Mouse (Mus musculus) lung, postnatal 14 days (tissue): Measurements from ENCODE around the gene Pcbd2.
A peak's percentile ranks its signal among the peaks of the same experiment; 100 is the strongest.

ENCODE experiments used
- DNase-seq: peaks from one replicate; pipeline ENCODE4 v3.0.0; 2021

Pcbd2 gene

DNA sequence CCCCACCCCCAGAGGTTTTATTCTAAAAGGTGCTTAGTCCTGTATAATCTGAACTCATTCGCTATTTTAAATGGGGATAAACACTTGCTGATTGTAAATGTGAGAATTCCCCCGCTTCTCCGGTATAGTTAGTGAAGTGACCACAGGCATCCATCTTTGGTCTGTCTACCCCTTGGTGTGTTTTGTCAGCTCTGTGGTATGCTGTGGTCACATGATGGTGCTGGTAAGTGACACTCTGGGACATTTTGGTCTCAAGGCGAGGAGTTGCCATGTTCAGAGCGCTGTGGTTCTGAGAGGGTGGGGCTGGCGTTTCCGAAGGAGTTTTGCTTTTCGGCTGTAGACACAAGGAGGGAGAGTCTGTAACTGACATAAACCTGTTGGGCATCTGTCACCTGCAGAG is 10.7 kb downstream of the Pcbd2 start:
- DNase-seq = no peak

DNA sequence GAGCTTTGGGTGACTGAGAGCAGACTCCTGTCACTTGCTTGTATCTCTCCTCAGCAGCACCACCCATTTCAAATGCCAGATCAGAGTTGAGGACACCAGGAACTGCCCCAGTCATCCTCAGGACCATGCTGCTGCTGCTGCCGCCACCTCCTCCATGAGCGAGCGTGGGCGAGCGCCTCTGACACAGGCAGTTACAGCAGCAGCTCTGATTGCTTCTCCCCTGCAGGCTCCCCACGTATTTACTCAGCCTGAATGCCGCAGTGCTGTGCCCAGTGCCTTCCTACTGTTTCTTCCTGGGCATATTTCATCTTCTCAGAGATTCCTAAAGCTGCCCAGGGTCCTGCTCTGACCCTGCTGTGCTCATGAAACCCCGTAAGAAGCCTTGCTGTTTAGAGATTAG is 15.1 kb downstream of the Pcbd2 start:
- no peak for DNase-seq

DNA sequence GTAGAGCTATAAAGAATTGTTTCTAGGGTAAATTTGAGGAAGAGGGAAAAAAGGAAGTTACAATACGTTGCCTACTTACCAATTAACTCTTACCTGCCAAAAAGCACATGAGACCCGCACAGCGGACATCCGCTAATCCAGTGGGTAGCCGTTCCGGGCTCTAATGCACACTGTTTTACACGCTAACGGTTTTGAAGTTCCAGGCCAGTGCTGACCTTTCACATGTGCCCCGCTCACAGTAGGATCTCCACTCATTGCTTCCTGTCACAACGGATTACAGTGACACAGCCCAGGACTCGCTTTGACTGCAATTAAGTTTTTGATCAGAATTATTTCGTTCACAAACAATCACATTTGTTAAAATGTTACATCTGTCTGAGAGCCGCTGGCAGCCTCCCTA is 27.2 kb downstream of the Pcbd2 start:
- no peak for DNase-seq

DNA sequence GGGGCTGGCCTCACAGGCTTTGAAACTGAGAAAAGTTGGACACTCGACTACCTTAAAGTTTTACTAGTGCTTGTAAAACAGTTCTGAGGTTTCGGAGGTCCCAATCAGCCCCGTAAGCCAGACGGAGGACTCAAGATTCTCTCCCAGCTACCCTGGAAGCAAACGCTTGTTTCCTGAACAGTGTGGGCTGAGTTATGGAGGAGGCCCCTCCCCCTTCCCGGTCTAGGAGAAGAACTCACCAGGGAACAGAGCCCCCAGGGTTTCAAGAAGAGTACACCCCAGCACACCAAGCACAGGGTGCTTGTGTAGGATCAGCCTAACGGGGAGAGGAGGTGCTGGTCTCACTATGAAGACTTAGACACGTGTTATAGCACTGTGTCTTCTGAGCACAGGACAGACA is 29.6 kb downstream of the Pcbd2 start:
- no peak for DNase-seq

DNA sequence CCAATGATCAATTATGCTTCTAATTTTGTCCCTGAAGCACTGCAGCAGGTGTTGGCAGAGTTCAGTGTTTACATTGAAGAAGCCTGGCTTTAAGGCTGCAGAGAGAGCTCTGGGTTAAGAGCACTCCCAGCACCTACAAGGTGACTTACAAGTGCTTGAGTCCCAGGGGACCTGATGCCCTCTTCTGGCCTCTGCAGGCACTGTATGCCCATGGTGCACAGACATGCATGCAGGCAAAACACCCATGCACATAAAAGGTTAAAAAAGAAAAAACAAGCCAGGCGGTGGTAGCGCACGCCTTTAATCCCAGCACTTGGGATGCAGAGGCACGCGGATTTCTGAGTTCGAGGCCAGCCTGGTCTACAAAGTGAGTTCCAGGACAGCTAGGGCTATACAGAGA is 30.5 kb downstream of the Pcbd2 start:
- DNase-seq = no peak

DNA sequence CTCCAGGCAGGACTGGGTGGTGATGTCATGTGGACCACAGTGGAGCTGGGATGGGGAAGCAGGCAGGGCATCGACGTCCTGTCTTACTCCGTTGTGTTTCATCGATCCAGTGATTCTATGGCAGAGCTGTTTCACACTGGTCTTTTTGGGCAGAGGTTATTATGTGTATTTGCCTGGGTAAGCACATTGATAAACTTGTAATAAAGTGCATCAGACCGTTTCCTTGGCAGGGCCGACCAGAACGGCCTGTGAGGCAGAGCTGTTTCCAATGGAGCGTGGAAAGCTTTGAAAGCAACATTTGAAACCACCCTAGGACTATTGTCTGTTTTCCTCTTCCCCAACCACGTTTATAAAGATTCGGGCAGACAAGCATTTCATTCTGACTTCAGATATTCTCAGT is 33.4 kb downstream of the Pcbd2 start:
- no peak for DNase-seq

DNA sequence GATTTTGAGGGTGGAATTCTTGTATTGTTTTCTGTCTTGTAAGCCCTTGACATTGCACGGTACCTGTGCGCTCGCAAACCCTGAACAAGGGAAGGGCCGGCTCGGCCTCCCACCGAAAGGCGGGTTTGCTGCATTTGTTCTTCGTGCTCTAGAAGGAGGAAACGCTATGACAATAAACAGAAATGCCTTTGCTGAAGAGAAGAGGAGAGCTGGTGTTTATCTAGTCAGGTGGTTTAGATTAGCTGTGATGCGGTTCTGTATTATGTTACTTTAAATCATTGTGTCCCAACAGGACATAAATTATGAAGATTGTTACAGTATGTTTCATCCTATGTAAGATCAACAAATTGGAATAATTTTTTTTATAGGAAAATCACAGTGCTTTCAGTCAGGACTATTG is 34.3 kb downstream of the Pcbd2 start:
- no peak for DNase-seq

DNA sequence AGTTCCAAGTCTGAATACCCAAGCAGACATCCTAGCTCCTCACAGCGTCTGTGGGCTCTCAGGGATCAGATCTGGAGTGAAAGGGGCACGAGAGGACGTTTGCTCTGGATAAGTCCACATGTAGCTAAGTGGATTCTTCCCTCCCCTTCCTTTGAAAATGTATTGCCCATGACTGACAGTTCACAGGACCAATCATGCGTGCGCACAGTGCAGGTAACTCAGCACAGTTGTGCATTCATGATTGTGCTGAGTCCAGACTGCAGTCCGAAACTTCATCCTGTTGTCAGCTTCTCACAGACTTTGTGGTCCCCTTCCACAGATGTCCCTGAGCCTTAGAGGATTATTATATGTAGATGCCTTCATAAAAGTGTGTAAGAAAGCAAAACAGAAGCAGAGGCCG is 47.2 kb downstream of the Pcbd2 start:
- no peak for DNase-seq

DNA sequence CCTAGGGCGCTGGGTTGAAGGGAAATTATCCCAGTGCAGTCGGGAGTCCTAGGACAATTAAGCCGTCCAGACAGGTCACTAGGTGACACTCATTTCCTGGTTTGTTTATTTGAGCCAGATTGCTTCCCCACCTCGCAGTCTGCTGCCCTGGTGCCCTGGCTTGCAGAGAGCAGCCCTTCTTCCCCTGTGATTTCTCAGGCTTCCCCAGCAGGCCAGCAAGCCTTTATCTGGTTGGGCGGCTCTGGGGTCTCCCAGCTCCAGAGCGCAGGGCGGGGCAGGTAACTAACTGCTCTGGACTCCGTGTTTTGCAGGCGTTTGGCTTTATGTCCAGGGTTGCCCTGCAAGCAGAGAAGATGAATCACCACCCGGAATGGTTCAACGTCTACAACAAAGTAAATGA is 47.9 kb downstream of the Pcbd2 start:
- DNase-seq = no peak

DNA sequence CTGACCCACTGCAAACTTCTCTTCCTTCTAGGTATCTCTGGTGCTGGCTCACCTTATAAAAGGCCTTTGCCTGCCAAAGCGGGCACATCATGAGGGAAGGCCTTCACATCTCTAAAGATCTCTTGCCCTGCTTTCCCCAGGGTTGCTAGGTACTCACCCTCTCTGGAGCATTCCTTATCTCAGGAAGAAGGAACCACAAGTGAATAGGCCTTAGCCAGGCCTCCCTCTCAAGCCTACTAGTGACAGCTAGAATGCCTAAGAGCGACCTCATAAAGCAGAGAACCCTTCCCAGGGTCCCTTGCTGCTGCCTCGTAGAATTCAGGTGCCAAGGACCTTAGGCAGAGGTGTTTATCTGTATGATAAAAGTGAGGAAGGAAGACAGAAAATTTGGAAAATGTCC is 57.1 kb downstream of the Pcbd2 start, which contains the start of gene Catsper3:
Gene Catsper3 (plus strand): TSS at position 301 of the 400 bp plus-strand sequence.
- no peak for DNase-seq

DNA sequence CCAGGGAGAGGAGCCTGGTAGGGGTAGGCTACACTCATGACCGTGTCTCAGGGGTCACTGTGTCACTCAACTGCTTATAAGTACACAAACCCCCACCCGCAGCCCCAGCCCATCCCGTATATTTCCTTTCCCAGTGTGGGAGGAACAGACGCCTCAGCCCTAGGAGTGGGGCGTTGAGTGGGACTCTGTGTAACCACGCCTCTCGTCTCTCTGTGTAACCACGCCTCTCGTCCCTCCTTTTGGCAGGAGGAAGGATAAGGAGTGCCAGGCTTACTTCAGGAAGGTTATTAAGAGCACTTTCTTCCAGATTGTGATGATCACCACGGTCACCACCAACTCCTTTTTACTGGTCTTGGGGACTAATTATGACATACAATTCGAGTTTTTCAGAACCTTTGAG is 59.0 kb downstream of the Pcbd2 start:
- peak; percentile 39 for DNase-seq

DNA sequence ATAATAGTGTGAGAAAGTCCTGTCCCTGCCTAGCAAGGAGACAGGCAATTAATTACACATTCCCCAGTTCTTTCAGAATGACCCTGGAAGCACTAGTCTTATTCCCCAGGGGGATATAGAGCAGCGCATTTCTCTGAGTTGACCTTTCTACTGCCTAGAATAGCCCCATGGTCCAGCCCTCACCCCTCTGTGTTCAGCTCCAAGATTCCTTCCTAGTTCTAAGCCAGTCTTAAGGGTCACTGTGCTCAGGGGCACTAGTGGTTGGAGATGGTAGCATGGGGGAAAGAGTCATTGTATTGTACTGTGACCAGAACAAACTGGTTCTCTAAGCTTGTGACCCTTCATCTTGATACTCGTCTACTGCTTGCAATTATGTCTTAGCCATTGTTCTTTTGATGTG is 74.1 kb downstream of the Pcbd2 start:
- DNase-seq = no peak

DNA sequence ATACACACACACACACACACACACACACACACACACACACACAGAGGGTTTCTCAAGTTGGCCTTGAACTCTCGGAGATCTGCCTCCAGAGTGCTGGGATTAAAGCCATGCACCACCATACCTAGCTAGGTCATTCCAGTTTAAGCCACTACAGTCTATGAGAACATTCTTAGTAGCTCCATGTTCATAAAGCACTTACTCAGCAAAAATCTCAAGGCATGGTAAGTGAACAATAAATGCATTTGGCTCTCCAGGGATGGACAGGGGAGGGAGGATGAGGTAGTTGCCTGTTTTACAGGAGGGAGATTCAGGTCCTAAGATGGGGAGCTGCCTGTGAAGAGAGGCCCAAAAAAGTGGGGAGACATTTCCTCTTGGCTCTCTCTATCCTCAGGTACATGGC is 76.8 kb downstream of the Pcbd2 start:
- no peak for DNase-seq

DNA sequence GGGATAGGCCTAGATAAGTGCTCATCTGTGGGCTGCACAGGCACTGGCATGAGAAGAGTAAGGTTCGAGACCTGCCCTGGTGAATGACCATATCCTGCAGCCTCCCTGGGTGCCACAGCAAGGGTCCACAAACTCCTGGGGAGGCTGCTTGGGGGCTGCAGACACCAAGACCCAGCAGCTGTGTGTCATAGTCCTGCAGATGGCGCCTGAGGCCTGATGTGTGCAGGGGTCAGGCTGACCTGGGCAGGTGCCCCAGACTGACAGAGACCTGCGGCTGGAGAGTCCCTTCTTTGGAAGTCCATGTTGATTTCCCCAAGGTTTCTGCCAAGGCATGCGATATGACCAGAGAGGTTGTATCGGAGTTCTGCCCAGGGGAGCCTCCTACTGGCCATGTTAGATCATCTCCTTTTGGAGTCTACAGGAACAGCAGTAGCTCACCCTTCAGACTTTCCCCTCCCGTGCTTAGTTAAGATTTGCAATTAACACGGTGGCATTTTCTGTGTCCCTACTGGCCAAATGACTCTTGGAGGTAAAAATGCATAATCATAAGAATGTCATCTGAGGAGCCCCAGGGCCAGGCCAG is 82.0 kb downstream of the Pcbd2 start:
- no peak for DNase-seq

DNA sequence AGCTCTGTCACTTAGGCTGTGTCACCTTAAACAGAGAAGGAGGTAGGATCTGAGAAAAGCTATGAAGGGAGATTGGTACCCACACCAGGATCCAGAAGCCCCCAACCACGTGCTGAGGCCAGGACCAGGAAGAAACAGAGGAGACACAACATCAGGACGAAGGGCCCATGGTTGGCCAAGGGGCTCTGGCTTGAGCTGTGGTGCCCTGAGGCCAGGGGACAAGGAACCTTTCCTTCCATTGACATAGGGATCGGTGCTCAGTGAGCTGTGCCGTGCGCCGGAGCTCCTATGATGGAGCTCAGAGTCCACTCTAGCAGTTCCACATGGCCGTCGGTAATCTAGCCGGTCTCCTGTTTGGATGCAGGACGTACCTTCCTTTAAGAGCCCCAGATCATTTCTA is 82.5 kb downstream of the Pcbd2 start:
- DNase-seq = no peak

DNA sequence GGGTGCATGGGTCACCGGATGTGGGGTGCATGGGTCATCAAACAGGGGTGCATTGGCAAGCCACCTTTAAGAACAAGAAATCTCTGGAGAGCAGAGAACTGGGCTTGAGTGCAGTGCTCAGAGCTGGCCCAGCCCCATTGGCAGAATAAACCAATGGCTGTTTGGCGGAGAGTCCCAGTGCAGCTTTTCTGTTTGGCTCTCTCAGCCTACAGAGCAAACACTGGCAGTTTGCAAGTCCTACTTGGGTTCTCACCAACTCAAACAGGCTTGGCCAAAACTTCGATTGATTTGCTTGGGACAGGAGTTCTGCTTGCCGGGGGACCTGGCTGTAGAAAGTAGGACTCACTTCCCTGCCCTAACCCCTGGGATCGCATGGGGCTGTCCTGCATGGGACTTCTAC is 83.8 kb downstream of the Pcbd2 start:
- DNase-seq = no peak

DNA sequence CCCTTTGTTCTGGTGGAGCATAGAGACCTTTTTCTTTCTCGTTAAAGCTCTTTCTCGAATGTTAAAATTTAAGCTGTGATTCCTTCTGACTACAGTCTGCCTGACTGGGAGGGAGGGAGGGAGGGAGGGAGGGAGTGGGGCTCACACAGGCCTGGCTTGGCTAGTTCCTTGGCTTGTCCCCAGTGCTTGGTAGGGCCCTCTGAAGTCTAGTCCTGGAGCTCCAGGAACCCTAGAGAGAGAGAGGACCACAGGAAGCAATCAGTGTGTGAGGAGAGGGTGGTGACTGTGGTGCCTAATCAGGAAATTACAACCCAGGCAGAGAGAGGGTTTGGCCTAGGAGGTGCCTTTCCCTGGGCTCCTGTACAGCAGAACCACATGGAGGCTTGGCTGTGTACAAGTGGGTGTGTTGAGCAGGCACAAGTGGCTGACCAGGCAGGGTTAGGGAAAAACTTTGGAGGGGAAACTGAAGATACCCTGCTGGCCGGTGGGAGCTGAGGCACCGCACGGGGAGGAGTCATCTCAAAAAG is 86.4 kb downstream of the Pcbd2 start:
- no peak for DNase-seq

DNA sequence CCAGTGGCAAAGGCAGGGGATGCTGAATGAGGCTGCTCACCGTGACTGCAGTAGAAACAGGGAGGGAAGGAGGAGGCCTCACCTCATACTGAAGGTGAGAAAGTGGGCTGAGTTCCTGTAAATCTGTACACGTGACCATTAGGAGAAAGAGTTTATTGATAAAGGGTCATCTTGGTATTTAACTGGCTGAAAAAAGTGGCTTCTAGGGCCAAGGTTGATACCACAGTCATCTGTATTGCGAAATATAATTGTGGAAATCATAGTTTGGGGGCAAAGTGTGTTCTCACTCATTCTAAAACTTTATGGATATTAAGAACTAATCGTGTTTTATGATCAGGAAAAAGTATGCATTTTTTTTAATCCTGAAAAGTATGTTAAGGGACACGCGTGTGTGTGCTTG is 87.7 kb downstream of the Pcbd2 start:
- no peak for DNase-seq

DNA sequence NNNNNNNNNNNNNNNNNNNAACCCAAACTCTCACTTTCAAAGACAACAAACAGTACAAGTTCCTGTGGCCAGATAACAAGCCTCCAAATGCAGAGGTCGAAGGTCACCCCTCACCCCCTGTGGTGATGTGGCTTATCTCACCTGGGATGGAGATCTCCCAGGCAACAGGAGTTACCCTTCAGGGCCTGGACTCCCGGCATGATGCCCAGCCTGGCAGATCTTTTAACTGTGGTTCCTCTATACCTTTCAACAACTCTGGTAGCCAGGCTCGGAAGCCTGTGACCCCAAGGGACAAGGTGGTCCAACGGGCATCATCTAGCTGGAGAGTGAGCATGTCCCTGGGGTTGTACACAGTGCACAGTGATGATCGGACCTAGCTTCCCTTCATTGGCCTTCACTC is 95.3 kb downstream of the Pcbd2 start:
- DNase-seq = no peak

DNA sequence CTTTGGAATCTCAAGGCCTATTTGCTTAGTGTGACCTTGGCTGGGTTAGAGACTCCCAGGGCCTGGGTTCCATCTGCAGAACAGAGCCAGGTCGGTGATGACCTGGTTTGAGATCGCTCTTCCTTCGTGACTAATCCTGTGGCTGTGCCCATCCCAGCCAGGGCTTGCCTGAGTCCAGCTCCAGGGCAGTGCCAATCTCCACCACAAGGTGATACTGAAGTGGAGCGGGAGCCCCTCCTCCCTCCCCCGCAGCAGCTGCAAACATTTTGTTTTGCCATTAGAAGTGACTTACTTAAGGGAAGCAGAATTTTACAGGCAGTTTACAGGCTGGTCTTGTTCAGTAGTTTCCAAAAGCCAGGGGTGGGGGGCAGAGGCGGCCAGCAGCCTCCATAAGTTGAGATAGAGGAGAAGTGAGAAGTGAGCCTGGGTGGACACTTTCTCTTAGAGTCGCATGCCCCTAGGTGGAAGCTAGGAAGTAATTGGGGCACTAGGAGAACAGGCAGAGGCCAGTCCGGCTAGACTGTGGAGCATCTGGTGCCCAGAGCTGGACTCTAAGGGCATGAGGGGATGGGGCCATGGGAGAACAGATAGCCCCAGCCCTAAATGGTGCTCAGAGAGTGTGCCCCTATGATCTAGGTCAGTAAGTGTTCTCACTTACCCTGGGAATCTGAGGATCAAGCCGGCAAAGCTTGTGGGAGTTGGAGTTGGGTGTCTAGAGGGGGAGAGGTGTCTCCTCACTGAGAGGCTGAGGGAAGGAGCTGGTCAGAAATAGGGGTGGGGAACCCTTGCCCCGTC is 97.2 kb downstream of the Pcbd2 start:
- no peak for DNase-seq

DNA sequence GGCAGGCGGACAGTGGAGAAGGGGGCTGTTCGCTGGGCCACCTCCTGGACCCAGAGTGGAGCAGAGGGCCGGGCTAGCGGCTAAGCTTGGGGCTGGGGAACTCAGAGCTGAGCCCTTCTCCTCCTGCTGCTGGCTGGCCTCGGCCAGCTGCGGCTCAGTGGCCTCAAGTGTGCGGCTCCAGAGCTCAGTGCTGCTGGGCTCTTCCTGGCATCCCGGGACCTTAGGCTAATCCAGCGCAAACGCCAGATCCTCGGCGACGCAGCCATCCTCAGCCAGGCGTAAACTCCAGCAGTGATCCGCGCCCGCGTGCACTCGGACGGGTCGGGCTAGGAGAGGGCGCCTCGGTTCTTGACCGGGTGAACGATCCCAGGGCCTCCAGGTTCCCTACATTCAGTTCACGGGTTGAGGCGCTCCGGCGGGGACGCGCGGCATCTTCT is 98.1 kb downstream of the Pcbd2 start:
- no peak for DNase-seq

DNA sequence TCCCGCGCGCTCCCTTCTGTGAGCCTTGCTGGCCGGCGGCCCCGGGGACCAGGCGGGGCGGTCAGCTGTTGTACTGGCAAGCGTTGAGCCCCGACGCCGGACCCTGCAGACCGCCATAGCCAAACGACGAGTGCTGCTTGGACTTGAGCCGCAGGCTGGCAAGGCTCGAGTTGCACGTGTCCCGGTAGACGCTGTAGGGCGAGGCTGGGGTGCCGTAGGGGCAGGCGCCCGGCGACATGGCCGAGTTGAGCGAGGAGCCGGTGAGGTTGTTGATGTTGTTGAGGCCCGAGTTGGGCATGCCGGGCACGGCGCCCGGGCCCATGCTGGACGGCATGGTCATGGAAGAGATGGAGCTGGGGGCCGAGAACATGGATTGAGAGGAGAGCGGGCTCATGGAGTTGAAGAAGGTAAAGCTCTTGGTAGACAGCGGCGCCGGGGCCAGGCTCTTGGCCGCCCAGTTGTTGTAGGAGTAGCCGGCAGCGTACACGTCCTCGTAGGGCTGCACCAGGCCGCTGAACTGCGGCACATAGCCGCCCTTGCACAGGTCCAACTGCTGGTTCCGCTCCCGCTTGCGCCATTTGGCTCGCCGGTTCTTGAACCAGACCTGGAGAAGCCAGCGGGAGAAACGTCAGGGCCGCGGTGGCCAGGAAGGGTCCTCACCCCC is 99.0 kb downstream of the Pcbd2 start:
- DNase-seq = no peak
